Comparison of ENCODE assay signal across 8 mouse cellular contexts in genomic region chr1:165641271-165641771, GRCm38 (mm10). TPM values are rescaled to one million over a fixed set of nuclear protein-coding genes. Genes with fewer than 3 reads are reported as not detected.
A peak's percentile ranks its signal among the peaks of the same experiment; 100 is the strongest.
DNase-seq lines count a peak whose midpoint lies in the region; ATAC-seq and TF ChIP-seq lines count a peak whose summit lies in the region.

No protein-coding gene starts in this region.

- H3K9me3 ChIP-seq in CH12.LX (replicated peaks; ENCODE audit: low read length), result no peaks in the 10 kb centered on the region
- no peaks in the 10 kb centered on the region for H3K9me3 ChIP-seq in forebrain, embryonic 12.5 days
- no peaks in the 10 kb centered on the region for H3K9me3 ChIP-seq in liver, postnatal 0 days (ENCODE audit: low read length)
- no peaks in the 10 kb centered on the region for H3K9me3 ChIP-seq in neural tube, embryonic 13.5 days

- intact Hi-C loops in heart, postnatal 14 days (cut with DNase I), result loop anchor here (5.0 kb wide), 1 partner anchor 96 kb away; no protein-coding TSS in a partner anchor

- DNase-seq in CH12.LX (ENCODE audit: extremely low read depth), result peak; percentile 82
- DNase-seq in c-Kit-positive CD71-positive TER-119-negative erythroid progenitor cells, embryonic 14.5 days (ENCODE audit: low read depth), result peak; percentile 75
- DNase-seq in heart, postnatal 14 days, result peak; percentile 75 to 82
- peak; percentile 83 for DNase-seq in layer of hippocampus, adult 11-12 months (ENCODE audit: low spot score)
- DNase-seq in liver, postnatal 0 days, result peak; percentile 78

- WGBS in forebrain, embryonic 12.5 days, result 5% methylated on average over 16 of the region's 16 CpGs
- WGBS in liver, postnatal 0 days (ENCODE audit: insufficient replicate concordance), result 7% methylated on average over 16 of the region's 16 CpGs
- 5% methylated on average over 16 of the region's 16 CpGs for WGBS in neural tube, embryonic 13.5 days

- H3K9ac ChIP-seq in CH12.LX (ENCODE audit: insufficient read depth, low read depth), result peak overlapping the region; percentile 40; the same call in 1 of the 2 replicates
- H3K9ac ChIP-seq in forebrain, embryonic 12.5 days, result 0 out of 2 replicates have a peak overlapping the region, but pooled peaks have one; percentile 45
- peak overlapping the region; percentile 82; the same call in 1 of the 2 replicates for H3K9ac ChIP-seq in liver, postnatal 0 days (replicated peaks)
- peak overlapping the region; percentile 65 for H3K9ac ChIP-seq in neural tube, embryonic 13.5 days

- H3K4me3 ChIP-seq in CH12.LX (replicated peaks in 1 of 3; ENCODE audit: low read depth in 2 of 3, low read length in 2 of 3, poor library complexity in 1 of 3), result peak overlapping the region; percentile 65 to 96 (median 69)
- peak overlapping the region; percentile 74 for H3K4me3 ChIP-seq in forebrain, embryonic 12.5 days (replicated peaks)
- H3K4me3 ChIP-seq in liver, postnatal 0 days (ENCODE audit: low read depth, low read length), result peak overlapping the region; percentile 76
- H3K4me3 ChIP-seq in neural tube, embryonic 13.5 days, result peak overlapping the region; percentile 72
- H3K4me3 ChIP-seq in testis, adult 2 months (ENCODE audit: control insufficient read depth, low read depth, low read length), result peak overlapping the region; percentile 92; the same call in 1 of the 2 replicates

- TF ChIP-seq EP300 in CH12.LX (IDR thresholded peaks at IDR 0.05; ENCODE audit: low read length), result no peak
- peak; percentile 41; the same call in 1 of the 2 replicates for TF ChIP-seq EP300 in liver, postnatal 0 days (IDR thresholded peaks at IDR 0.05; ENCODE audit: low read depth)

- no peak for TF ChIP-seq POLR2A in CH12.LX (IDR thresholded peaks at IDR 0.05; ENCODE audit: low read depth, low read length)
- TF ChIP-seq POLR2A in testis, adult 2 months (IDR thresholded peaks at IDR 0.05; ENCODE audit: control insufficient read depth, low read depth, low read length), result no peak

- no peaks in the 10 kb centered on the region for H3K27me3 ChIP-seq in CH12.LX (replicated peaks)
- H3K27me3 ChIP-seq in forebrain, embryonic 12.5 days, result no peaks in the 10 kb centered on the region
- H3K27me3 ChIP-seq in liver, postnatal 0 days (ENCODE audit: insufficient read depth, low read length), result no peaks in the 10 kb centered on the region
- H3K27me3 ChIP-seq in neural tube, embryonic 13.5 days, result no peaks in the 10 kb centered on the region
- H3K27me3 ChIP-seq in testis, adult 2 months (ENCODE audit: control insufficient read depth, insufficient read depth, low read length), result no peaks in the 10 kb centered on the region

- no peaks in the 10 kb centered on the region for H3K79me2 ChIP-seq in CH12.LX (replicated peaks; ENCODE audit: control insufficient read depth, extremely low read depth, insufficient read depth, poor library complexity, severe bottlenecking)

- peak; percentile 44 to 81 for TF ChIP-seq CTCF in CH12.LX (conservative IDR thresholded peaks at IDR 0.05 in 1 of 2, IDR thresholded peaks at IDR 0.05 in 1 of 2; ENCODE audit: low read depth in 2 of 2, low read length in 2 of 2)
- peak; percentile 82 for TF ChIP-seq CTCF in liver, postnatal 0 days (IDR thresholded peaks at IDR 0.05; ENCODE audit: low read depth)
- TF ChIP-seq CTCF in testis, adult 2 months (IDR thresholded peaks at IDR 0.05; ENCODE audit: control insufficient read depth, insufficient read depth, insufficient replicate concordance, low read depth, low read length), result no peak

- H3K4me1 ChIP-seq in CH12.LX (ENCODE audit: control insufficient read depth in 1 of 2, insufficient read depth in 2 of 2), result peaks cover 0 to 3% of the 10 kb centered on the region in 2 experiments; a peak in 1 of 4 replicates
- no peaks in the 10 kb centered on the region for H3K4me1 ChIP-seq in forebrain, embryonic 12.5 days
- peaks cover 6% of the 10 kb centered on the region; the same call in 1 of the 2 replicates for H3K4me1 ChIP-seq in liver, postnatal 0 days (ENCODE audit: insufficient read depth)
- H3K4me1 ChIP-seq in neural tube, embryonic 13.5 days (replicated peaks), result no peaks in the 10 kb centered on the region
- peaks cover 3% of the 10 kb centered on the region for H3K4me1 ChIP-seq in testis, adult 2 months (ENCODE audit: control insufficient read depth, insufficient read depth, low read length)

- H3K27ac ChIP-seq in CH12.LX (ENCODE audit: insufficient read depth, low read depth), result no peak overlapping the region
- H3K27ac ChIP-seq in forebrain, embryonic 12.5 days, result no peak overlapping the region
- H3K27ac ChIP-seq in liver, postnatal 0 days (ENCODE audit: low read depth), result peak overlapping the region; percentile 85
- H3K27ac ChIP-seq in neural tube, embryonic 13.5 days (replicated peaks), result 0 out of 2 replicates have a peak overlapping the region, but pooled peaks have one; percentile 28
- peak overlapping the region; percentile 76 for H3K27ac ChIP-seq in testis, adult 2 months (ENCODE audit: control insufficient read depth, insufficient read depth, low read depth, low read length)

- no peaks in the 10 kb centered on the region for H3K36me3 ChIP-seq in CH12.LX (replicated peaks in 1 of 2; ENCODE audit: control insufficient read depth in 1 of 2, insufficient read depth in 1 of 2, low read length in 1 of 2)
- H3K36me3 ChIP-seq in forebrain, embryonic 12.5 days (replicated peaks), result no peaks in the 10 kb centered on the region
- H3K36me3 ChIP-seq in liver, postnatal 0 days (replicated peaks; ENCODE audit: insufficient read depth, low read length), result no peaks in the 10 kb centered on the region
- H3K36me3 ChIP-seq in neural tube, embryonic 13.5 days, result no peaks in the 10 kb centered on the region
- H3K36me3 ChIP-seq in testis, adult 2 months (ENCODE audit: control insufficient read depth, insufficient read depth, low read length), result no peaks in the 10 kb centered on the region

- TF ChIP-seq RAD21 in CH12.LX (IDR thresholded peaks at IDR 0.05; ENCODE audit: low read depth, low read length), result no peak; the same call in 1 of the 2 replicates

- dilution Hi-C loops in CH12.LX (cut with MboI; ENCODE audit: extremely low pct_ligation_motif_present, extremely low pct_unique_long_range_greater_than_20kb, low sequenced_read_pairs), result no loop called here

- H3K4me2 ChIP-seq in CH12.LX (ENCODE audit: insufficient read depth, low read depth, poor library complexity, severe bottlenecking), result peak overlapping the region; percentile 67; the same call in 1 of the 2 replicates
- peak overlapping the region; percentile 59 for H3K4me2 ChIP-seq in forebrain, embryonic 12.5 days
- H3K4me2 ChIP-seq in liver, postnatal 0 days (ENCODE audit: low read depth, low read length), result peak overlapping the region; percentile 88
- H3K4me2 ChIP-seq in neural tube, embryonic 13.5 days, result peak overlapping the region; percentile 57

- peak; percentile 57 for ATAC-seq in forebrain, embryonic 12.5 days (ENCODE audit: low FRiP score)
- peak; percentile 69 for ATAC-seq in liver, postnatal 0 days
- peak; percentile 44; the same call in 1 of the 2 replicates for ATAC-seq in neural tube, embryonic 13.5 days (ENCODE audit: low read depth)

- in situ Hi-C loops in CH12.LX (cut with MboI; ENCODE audit: low pct_ligation_motif_present, low pct_unique_long_range_greater_than_20kb, low sequenced_read_pairs), result loop anchor here (25.0 kb wide), 1 partner anchor 346 kb away; no protein-coding TSS in a partner anchor

TF ChIP-seq in CH12.LX, 34 proteins besides CTCF, POLR2A, EP300 and RAD21:
- TF ChIP-seq ZC3H11A (IDR thresholded peaks at IDR 0.05; ENCODE audit: low read depth, low read length) (no peak), TBP (conservative IDR thresholded peaks at IDR 0.05; ENCODE audit: low read depth, low read length) (peak; percentile 100), IRF4 (IDR thresholded peaks at IDR 0.05; ENCODE audit: low read depth, low read length) (peak; percentile 49; the same call in 1 of the 2 replicates), HCFC1 (IDR thresholded peaks at IDR 0.05; ENCODE audit: low read depth, low read length) (no peak), E2F4 (IDR thresholded peaks at IDR 0.05; ENCODE audit: insufficient replicate concordance, low read depth, low read length) (peak; percentile 81; the same call in 1 of the 2 replicates), SMC3 (IDR thresholded peaks at IDR 0.05; ENCODE audit: low read depth, low read length) (0 out of 2 replicates have a peak, but pooled peaks have one; percentile 18), ELF1 (IDR thresholded peaks at IDR 0.05; ENCODE audit: low read depth, low read length) (peak; percentile 96), KAT2A (IDR thresholded peaks at IDR 0.05; ENCODE audit: insufficient replicate concordance, low read length) (peak; percentile 86; the same call in 1 of the 2 replicates), MAFK (IDR thresholded peaks at IDR 0.05; ENCODE audit: insufficient replicate concordance, low read length) (peak; percentile 94), JUND (conservative IDR thresholded peaks at IDR 0.05; ENCODE audit: low read depth, low read length) (0 out of 2 replicates have a peak, but pooled peaks have one; percentile 16)

RNA-seq across cellular contexts. Expression of gene Mpzl1, which starts 7.0 kb away (rescaled TPM):
- total RNA-seq in CH12.LX (2012; rRNA removed), result 5.0 and 6.5 TPM in 2 replicates
- total RNA-seq in CH12.LX (2014; rRNA removed), result 2.0 and 2.8 TPM in 2 replicates
- 6.2 and 6.7 TPM in 2 replicates for polyA plus RNA-seq in CH12.LX (2012; ENCODE audit: insufficient read length, low read depth)
- polyA plus RNA-seq in forebrain, embryonic 12.5 days (2016; fragmentation: Nextera tagmentation; extraction: Ambion mirVana), result 125 and 126 TPM in 2 replicates
- total RNA-seq in heart, postnatal 14 days (2021), result 10 to 100 TPM; 33.3 to 34.1 TPM
- 26.6 and 33.4 TPM in 2 replicates for polyA plus RNA-seq in liver, postnatal 0 days (2015; fragmentation: Nextera tagmentation; extraction: Ambion mirVana)
- 157 and 159 TPM in 2 replicates for polyA plus RNA-seq in neural tube, embryonic 13.5 days (2015; fragmentation: Nextera tagmentation; extraction: Ambion mirVana)
- polyA plus RNA-seq in testis, adult 2 months (2012; rRNA removed), result 32.3 and 45.3 TPM in 2 replicates

Comparison
In these comparisons a context has a peak if more than half of its experiments do, and no peak if none do; other contexts are left out.
1. H3K27ac ChIP-seq: peak in liver, postnatal 0 days (single experiment), neural tube, embryonic 13.5 days (single experiment) and testis, adult 2 months (single experiment); none in CH12.LX (single experiment) and forebrain, embryonic 12.5 days (single experiment).
2. Peak in every context shown above with its lines, with median percentiles within 50 percentile points of each other: DNase-seq, H3K4me2 ChIP-seq, H3K4me3 ChIP-seq, H3K9ac ChIP-seq and ATAC-seq.